Mouse (Mus musculus): ENCODE measurements around the gene Gm13889.

The Gm13889 gene

DNA sequence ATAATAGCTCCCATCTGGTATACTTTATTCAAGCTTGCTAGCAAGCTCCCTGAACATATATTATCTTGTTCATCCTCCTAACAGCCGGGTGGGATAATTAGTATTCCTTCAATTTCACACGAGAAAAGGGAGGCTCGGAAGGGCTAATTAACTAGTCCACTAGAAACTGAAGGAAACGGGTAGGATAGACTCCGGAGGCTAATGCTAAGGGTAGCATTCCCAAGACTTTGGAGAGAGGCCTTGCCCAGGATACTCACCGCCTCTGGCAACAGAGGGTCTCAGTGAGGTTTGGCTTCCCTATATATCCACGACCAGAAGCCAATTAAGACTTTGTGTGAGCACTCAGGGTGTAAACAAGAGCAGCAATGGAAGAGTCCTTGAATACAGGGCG, 779 bp upstream of the Gm13889 start:
- no peak for DNase-seq

DNA sequence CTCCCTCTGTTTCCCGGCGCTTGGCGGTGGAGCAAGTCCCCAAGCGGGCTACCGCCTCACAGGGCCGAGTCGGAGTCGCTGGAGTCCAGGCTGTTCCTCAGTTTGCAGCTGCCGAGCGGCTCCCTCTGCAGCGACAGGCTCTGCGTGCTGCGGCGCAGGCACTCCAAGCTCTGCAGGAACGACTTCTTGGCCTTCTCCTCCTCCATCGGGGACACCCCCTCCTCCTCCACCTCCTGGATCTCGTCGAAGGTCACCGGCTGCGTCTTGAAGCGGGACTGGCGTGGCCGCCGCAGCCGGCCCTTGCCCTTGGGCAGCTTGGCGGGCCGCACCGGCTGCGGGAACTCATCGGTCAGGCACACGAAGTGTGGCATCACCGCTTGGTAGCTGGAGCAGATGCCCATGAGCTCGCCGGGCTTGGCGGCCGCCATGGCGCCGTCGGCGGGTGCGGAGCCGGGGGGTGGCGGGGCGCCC, 635 bp downstream of the Gm13889 start:
- peak; percentile 59 to 68 for DNase-seq

DNA sequence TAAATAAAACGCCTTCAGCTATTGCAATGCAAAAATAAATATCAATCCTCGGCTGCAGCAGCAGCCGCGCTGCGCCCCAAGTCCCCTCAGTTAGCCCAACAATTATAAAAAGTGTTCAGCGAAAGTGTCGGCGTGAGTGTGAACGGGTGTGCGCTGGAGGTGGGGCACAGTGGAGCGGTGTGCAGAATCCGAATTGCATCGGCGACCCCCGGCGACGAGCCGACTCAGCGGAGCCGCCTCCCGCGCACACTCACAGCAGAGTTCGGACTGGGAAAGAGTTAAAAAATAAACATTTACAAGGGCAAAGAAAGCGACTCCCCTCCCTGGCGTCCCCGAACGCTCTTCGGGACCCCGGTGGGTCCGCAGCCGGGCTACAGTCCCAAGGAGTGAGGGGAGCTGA, 1.1 kb downstream of the Gm13889 start:
- DNase-seq = no peak

DNA sequence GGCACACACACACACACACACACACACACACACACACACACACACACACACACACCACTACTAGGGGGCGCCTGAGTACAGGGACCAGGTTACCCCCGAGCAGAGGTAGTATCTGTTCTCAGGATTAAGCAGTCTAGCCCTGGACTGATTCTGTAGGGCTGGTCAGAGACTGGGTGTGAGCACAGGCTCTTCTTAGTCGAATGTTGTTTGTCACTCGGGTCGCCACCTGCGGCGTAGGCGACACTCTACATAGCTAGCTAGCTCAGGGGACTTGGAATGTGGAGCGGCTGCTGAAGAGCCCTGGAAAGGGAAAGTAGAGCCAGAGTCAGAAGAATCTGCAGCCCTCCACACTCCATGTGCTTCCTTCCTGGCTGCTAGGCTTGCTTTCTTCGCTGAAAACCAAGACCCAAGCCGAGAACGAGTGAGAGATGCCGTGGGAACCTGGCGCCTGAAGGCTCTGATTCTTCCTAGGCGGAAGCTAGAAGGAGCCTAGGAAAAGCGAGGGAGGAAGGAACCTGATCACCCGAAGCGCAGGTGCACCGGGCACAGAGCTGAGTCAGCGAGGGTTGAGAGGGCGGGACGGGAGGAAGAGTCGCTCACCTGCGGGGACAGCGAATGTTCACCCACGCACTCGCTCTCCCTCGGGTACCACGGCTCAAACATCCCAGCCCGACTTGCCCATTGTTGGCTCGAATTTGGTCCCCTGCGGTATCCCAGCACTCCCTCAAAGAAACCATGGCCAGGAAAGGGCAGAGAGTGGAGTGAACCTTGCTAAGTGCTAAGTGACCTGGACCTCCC, 2.0 kb downstream of the Gm13889 start:
- DNase-seq = peak; percentile 57 to 60

DNA sequence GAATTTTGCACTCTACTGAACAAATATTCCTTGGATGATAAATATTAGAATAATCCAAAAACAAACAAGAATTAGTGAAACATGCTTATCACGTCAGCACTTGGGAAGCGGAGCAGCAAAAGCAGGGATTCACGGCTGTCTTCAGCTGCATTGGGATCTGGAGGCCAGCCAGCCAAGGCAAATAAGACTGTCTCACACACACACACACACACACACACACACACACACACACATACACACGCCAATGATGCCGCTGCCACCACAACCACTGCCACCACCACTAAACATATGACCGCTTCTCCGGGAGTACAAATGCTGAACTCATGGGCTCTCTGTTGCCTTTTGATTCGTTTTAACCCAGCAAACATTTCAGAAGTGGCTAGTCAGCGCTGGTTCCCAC, 3.3 kb downstream of the Gm13889 start:
- DNase-seq = peak; percentile 42 to 47

DNA sequence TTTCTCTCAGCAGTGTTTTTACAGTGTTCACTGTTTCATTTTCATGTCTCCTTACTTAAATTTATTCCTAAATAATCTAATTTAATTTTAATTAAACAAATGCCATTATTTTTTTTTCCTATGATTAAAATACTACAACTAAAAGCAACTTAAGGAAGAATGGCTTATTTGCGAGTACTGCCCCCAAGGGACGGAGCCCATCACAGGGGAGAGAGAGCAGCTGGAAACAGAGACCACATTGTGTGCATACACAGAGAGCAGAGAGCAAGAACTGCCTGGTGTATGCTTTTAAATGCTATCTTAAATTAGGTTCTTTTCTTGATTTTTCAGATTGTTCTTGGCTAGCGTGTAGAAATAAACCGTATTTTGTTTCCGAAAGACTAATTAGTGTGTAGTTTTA, 10.0 kb downstream of the Gm13889 start:
- DNase-seq = no peak

DNA sequence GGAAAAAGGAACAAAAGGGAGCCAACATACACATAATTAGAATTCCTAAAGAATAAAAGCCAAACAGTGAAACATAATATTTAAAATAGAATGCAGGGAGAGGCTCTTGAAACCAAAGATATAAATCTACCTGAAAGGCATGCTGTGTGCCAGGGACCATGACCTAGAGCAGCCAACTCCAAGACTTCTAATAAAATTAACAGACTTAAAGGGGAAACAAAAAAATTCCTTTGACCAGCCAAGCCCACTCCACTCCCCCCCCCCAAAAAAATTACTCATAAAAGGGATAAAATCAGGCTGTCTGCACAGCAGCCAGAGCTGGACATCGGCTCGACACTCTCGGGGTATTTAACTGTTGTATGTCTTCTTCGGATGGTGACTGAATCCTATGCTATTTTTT, 12.1 kb downstream of the Gm13889 start:
- DNase-seq = no peak

DNA sequence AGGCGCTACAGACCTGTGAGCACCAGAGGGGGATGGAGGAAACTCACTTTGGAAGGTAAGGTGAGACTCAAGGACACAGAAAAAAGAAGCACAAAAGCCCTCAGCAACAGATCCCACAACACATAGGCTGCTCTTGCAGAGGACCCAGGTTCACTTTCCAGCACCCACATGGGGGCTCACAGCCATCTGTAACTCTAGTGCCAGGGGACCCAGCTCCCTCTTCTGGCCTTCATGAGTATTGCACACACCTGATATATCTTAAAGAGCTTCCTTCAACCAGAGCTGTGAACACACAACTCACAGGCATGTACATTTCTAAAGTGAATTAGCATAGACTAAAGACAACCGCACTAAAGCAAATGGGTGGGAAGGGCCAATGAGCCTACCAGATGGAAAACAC, 12.9 kb downstream of the Gm13889 start:
- no peak for DNase-seq

DNA sequence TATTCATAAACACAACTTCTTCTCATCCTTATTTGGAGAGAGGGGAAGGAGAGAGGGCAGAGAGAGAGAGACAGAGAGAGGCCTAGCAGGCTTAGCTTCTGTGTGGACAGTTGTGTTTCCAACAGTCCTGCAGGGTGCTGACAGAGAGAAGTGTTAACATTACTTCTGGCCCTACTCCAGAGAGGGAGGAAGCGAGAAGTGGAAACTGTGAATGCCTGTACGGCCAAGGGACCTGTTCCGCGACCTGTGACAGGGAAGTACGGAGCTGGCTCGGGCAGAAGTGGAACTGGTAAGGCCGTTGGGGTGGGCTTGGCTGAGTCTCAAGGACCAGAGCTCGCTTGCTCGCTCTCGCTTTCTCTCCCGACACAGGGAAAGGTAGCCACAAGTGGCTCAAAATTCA, 15.3 kb downstream of the Gm13889 start:
- no peak for DNase-seq

DNA sequence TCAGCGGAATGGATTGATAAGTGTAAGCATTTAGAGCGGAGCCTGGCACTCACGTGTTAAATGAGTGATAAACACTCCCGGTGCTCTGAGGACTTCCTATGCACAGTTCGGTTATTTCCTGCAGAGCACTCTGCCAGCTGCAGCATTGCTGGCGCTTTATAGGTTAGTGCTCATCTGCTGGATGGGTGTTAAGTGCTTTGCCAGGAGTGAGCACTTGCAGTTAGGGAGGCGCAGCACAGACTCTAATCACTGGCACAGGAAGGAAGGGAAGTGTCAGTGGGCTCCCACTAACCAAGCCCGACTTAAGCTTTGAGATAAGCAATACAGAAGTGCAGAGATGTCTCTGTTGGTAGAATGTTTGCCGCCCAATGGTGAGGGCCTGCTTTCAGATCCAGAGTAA, 18.5 kb downstream of the Gm13889 start:
- DNase-seq = no peak

DNA sequence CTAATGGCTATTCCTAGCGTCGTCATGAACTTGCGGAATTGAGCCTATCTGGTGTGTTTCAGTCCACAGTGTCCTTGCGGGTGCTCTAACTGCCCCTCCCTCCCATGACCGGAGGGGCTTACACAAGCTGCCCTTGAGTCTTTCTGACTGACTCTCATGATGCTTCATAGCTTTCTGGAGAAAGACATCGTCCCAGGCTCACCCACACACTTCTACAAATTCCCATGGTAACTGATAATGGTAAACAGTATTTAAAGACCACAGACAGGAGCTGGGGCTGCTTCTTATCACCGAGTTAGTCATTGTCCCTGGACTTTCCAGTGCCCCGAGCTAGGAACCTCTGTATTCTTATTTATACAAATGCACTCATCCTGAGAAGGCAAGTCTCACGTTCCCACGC, 28.1 kb downstream of the Gm13889 start:
- DNase-seq = no peak

DNA sequence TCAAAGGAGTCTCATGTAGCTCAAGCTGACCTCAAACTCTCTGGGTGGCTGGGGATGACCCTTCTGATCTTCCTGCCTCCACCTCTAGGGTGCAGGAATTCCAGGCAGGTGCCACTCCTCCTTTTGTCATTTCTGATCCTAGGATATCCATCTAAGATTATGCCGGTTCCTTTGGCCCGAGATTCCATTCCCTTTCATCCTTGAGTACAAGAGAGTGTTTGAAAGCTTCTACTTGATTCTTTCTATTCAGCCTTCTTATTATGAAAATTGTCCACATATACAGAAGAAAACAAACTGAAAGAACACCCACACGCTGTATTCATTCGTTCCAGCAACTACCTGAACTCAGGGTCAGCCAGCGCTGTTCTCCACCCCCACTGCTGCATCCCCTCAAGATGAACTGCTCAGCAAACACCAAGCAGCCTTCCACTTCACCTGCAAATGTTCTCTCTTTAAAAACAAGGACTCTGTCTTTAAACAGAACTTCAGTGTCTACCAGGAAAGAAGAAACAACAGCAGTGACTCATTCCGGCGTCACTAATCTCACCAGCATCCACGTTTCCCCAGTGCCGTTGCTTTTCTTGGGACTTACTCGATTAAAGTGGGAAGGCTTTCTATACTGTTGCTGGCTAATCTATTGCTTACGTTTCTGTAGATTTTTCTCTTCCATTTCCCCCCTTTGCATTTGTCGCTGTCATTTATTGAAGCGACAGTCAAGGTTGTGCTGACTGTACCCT, 29.1 kb downstream of the Gm13889 start:
- no peak for DNase-seq

DNA sequence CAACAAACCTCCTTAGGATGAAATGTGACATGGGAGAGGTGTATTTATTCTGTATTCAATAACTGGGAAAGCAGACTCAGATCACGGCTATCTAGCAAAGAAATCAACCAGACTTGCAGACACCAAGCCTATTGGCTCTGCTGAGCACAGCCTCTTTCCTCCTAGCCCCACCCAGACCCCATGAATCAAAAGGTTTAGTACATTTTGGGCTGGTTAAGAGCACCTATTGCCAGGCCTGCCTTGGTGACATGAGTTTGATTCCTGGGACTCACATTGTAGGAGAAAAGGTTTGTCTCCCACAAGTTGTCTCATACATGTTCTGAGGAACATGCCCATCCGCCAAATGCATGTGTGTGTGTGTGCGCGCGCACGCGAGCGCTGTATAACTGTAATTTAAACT, 30.9 kb downstream of the Gm13889 start:
- DNase-seq = no peak

DNA sequence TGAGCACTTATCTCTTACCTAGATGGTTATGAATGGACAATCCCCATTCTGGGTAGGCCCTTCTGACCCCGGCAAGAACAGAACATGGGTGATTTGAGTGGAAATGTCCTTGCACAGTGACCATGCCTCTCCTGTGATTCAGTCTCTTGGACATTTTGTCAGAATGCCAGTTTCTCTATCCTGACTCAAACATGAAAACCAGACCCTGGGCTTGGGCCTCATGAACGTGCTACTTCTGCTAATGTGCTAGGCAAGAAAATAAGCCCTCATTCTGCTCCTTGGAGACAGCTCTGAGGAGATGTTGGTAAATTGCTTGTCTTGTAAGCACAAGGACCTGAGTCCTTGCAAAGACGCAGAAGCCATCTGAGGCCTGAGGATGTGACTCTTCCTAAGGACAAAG, 37.9 kb downstream of the Gm13889 start:
- no peak for DNase-seq

DNA sequence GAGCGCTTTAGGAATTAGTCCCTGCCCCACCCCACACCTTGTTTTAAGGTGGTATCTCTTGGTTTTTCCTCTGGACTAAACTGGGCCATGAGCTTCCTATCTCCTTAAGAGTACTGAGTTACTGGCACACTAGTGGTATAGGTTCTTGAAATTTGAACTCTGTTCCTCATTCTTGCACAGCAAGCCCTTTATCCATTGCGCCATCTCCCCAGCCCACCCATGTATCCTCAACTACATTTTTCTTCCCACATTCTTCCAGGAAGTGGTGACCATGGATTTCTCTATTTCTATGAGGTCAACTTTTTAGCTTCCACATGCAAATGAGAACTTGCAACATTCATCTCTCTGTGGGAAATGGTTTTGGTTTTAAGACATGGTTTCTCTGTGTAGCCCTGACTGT, 43.4 kb downstream of the Gm13889 start:
- no peak for DNase-seq

DNA sequence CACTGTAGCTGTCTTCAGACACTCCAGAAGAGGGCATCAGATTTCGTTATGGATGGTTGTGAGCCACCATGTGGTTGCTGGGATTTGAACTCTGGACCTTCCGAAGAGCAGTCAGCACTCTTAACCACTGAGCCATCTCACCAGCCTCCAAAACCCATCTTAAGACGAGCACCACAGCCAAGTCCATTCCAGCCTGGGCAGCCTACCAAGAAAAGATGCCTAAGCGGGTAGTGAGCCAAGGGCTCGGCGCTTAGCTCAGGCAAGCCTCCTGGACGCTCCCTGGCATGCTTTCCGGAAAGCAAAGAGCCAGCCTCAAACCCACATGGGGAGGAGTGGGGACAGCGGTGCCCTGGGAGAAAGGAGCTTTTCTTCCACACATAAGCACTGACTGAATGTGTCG, 45.1 kb downstream of the Gm13889 start:
- DNase-seq = peak; percentile 88 to 91

DNA sequence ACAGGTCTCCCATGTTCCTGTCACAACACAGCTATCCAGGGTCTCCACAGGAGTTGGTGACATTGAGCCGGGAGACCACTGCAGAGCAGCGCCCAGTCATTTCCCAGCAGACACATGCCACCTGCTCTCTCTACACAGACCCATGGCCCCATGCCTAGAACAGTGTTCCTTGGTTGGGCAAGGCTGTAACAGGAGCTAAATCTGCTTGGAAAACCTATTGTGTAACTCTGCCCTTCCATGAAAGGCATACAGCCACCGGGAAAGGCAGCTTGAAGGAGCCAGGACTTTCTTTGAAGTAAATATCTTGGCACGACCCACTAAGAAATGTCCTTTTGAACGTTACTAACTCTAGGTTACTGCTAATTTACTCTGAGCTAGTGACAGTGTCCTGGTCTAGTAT, 47.3 kb downstream of the Gm13889 start:
- DNase-seq = peak; percentile 29 to 60

DNA sequence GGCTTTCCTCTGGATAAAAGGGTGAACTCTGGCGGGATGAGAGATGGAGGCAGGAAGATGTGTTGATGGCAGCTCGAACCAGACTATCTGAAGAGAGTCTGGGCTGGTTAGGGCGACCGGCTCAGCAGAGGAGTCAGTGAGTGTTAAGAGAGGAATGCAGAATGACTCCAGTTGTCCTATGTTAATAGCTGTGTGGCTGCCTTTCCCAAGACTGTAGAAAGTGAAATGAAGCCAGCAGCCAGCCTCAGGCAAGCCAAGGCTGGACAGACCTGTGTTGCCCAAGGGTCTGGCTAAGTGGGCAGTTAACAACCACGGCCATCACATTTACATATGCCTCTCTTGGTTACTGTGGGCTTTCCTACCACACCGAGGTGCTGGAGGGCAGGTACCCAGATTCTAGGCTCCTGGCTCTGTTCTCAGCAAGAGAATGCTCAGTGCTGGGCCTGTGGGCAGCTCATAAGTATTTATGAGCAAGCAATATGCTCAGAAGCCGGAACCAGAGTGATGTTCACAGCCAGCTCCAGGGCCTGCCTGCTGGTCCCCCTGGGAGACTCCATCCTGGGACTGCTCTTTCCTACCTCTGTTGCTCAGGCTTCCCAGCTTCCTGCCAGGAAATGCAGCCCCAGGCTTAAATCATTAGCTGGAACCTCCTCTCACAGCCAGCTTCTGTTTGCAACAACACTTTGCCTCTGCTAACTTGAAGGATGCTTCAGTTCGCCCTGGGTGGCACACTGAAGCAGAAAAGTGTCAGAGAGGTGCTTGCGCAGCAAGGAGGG, 49.3 kb downstream of the Gm13889 start:
- peak in 1 of 2 experiments; percentile 32 for DNase-seq

DNA sequence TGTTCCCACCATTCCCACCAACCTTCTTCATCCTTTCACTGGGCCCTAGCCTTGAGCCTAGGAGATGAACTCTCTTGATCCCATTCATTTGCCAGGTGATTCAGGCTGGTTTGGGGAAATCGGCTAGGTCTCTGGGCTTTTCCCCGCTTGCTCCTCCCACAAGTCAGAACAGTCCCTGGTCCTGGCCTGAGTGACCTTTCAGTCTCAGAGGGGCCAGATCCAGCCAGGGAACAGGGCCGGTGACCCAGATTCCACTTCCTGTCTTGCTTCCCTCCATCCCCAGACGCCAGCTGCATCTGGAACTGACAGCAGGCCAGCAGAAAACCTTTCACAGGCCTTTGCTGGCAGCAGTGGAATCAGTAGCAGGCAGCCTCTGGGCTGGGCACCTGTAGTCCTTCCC, 50.7 kb downstream of the Gm13889 start:
- no peak for DNase-seq

All from cerebellum, postnatal 10 days (tissue).